Mouse (Mus musculus) myocyte (in vitro differentiated cells): Measurements from ENCODE around the gene Mctp1. TPM values are rescaled to one million over a fixed set of nuclear protein-coding genes. Genes with fewer than 3 reads are reported as not detected.

ENCODE experiments used
- H3K27me3 ChIP-seq: one replicate; pipeline ENCODE4 v1.6.1; 2011; ENCODE audit not compliant: control insufficient read depth, insufficient read depth, insufficient read length
- H3K36me3 ChIP-seq: one replicate; pipeline ENCODE4 v1.6.1; 2011; ENCODE audit not compliant: control insufficient read depth, insufficient read depth
- H3K4me2 ChIP-seq: one replicate; pipeline ENCODE4 v1.6.1; 2011; ENCODE audit warnings: low read depth, control low read depth
- H3K4me3 ChIP-seq: one replicate; pipeline ENCODE4 v1.5.1; 2011; ENCODE audit warnings: mild to moderate bottlenecking, control low read depth, moderate library complexity
- H3K79me2 ChIP-seq: one replicate; pipeline ENCODE4 v1.6.1; 2011; ENCODE audit not compliant: control insufficient read depth, insufficient read depth
- H3ac ChIP-seq: one replicate; pipeline ENCODE4 v1.6.1; 2011; ENCODE audit not compliant: control insufficient read depth, insufficient read length
- CEBPB ChIP-seq: IDR thresholded peaks from 2 replicates; pipeline ENCODE4 v1.6.1; 2011; ENCODE audit warnings: mild to moderate bottlenecking, moderate library complexity; ENCODE audit not compliant: poor library complexity, insufficient read depth, severe bottlenecking
- E2F4 ChIP-seq: IDR thresholded peaks from one replicate; pipeline ENCODE4 v1.6.1; 2011; ENCODE audit warnings: mild to moderate bottlenecking, control low read depth, moderate library complexity; ENCODE audit not compliant: insufficient read depth
- MAX ChIP-seq: IDR thresholded peaks from one replicate; pipeline ENCODE4 v1.6.1; 2011; ENCODE audit warnings: low read depth, mild to moderate bottlenecking, control low read depth
- MYOD1 ChIP-seq, 3 experiments: IDR thresholded peaks; one replicate each; pipeline ENCODE4 v1.6.1; 2011; ENCODE audit warnings: control low read depth in 2 of 3, low read depth in 2 of 3, mild to moderate bottlenecking in 2 of 3, moderate library complexity in 1 of 3; ENCODE audit not compliant: insufficient read length in 2 of 3, control insufficient read depth in 1 of 3
- MYOG ChIP-seq, 3 experiments: IDR thresholded peaks; one replicate each; pipeline ENCODE4 v1.6.1; 2011; ENCODE audit warnings: control low read depth in 2 of 3, low read depth in 2 of 3, mild to moderate bottlenecking in 2 of 3; ENCODE audit not compliant: insufficient read length in 2 of 3, control insufficient read depth in 1 of 3, insufficient read depth in 1 of 3
- POLR2A ChIP-seq: IDR thresholded peaks from one replicate; pipeline ENCODE4 v1.6.1; 2011; ENCODE audit warnings: low read depth, mild to moderate bottlenecking, control low read depth, moderate library complexity; ENCODE audit not compliant: insufficient read length
- POLR2AphosphoS2 ChIP-seq: IDR thresholded peaks from one replicate; pipeline ENCODE4 v1.6.1; 2011; ENCODE audit warnings: low read depth, control low read depth; ENCODE audit not compliant: insufficient read length
- REST ChIP-seq: IDR thresholded peaks from one replicate; pipeline ENCODE4 v1.6.1; 2011; ENCODE audit warnings: mild to moderate bottlenecking, control low read depth, moderate library complexity; ENCODE audit not compliant: insufficient read depth, insufficient read length
- SRF ChIP-seq: IDR thresholded peaks from one replicate; pipeline ENCODE4 v1.6.1; 2011; ENCODE audit warnings: low read depth; ENCODE audit not compliant: control insufficient read depth, insufficient read length
- TCF12 ChIP-seq: IDR thresholded peaks from one replicate; pipeline ENCODE4 v1.6.1; 2011; ENCODE audit warnings: mild to moderate bottlenecking, control low read depth; ENCODE audit not compliant: poor library complexity, insufficient read depth, severe bottlenecking
- TCF3 ChIP-seq: IDR thresholded peaks from one replicate; pipeline ENCODE4 v1.6.1; 2011; ENCODE audit warnings: low read depth, control low read depth; ENCODE audit not compliant: insufficient read length
- USF1 ChIP-seq: IDR thresholded peaks from one replicate; pipeline ENCODE4 v1.6.1; 2011; ENCODE audit warnings: low read depth, mild to moderate bottlenecking, control low read depth, moderate library complexity
- polyA plus RNA-seq: library from polyadenylated mRNA; unstranded; fragments of >200 nt; fragmentation: generic; extraction: Trizol; gene quantifications from one replicate; pipeline ENCODE4 v1.2.1, GENCODE M21; 2012; ENCODE audit warnings: missing spikeins

Mctp1 gene
- polyA plus RNA-seq, 1 experiment = 0.67 TPM

- no peaks in the 10 kb centered on the region for H3K79me2 ChIP-seq
- H3K27me3 ChIP-seq = no peaks in the 10 kb centered on the region
- no peak overlapping the region for H3K4me3 ChIP-seq
- no peak overlapping the region for H3K4me2 ChIP-seq
- no peak overlapping the region for H3ac ChIP-seq
- H3K36me3 ChIP-seq = no peaks in the 10 kb centered on the region
- TF ChIP-seq REST (no peak), TCF12 (no peak), E2F4 (no peak), USF1 (no peak), MAX (no peak), POLR2A (no peak), MYOG (IDR thresholded peaks at IDR 0.05; ENCODE audit: control insufficient read depth in 1 of 3, insufficient read depth in 1 of 3, insufficient read length in 2 of 3, low read depth in 2 of 3) (no peak), TCF3 (no peak), POLR2AphosphoS2 (no peak), SRF (no peak), MYOD1 (IDR thresholded peaks at IDR 0.05; ENCODE audit: control insufficient read depth in 1 of 3, insufficient read length in 2 of 3, low read depth in 2 of 3) (no peak), CEBPB (no peak)
These were observed 146.7 kb downstream of the Mctp1 start for GRCm38 (mm10) chr13:76530867-76531504.

GRCm38 (mm10) chr13:76547854-76548253, 163.5 kb downstream of the Mctp1 start:
- Histone ChIP-seq H3K36me3 (no peaks in the 10 kb centered on the region), H3K79me2 (no peaks in the 10 kb centered on the region), H3K4me3 (no peak overlapping the region), H3ac (no peak overlapping the region), H3K27me3 (no peaks in the 10 kb centered on the region), H3K4me2 (no peak overlapping the region)
- TF ChIP-seq POLR2AphosphoS2 (no peak), REST (no peak)

GRCm38 (mm10) chr13:76560918-76561317, 176.6 kb downstream of the Mctp1 start:
- Histone ChIP-seq H3K79me2 (no peaks in the 10 kb centered on the region), H3K36me3 (no peaks in the 10 kb centered on the region), H3K4me3 (no peak overlapping the region), H3K4me2 (no peak overlapping the region), H3K27me3 (no peaks in the 10 kb centered on the region), H3ac (no peak overlapping the region)
- TF ChIP-seq USF1 (no peak), CEBPB (no peak), TCF3 (no peak), E2F4 (no peak), REST (no peak), TCF12 (no peak), MYOG (IDR thresholded peaks at IDR 0.05; ENCODE audit: control insufficient read depth in 1 of 3, insufficient read depth in 1 of 3, insufficient read length in 2 of 3, low read depth in 2 of 3) (no peak), SRF (no peak), POLR2A (no peak), MAX (no peak), MYOD1 (IDR thresholded peaks at IDR 0.05; ENCODE audit: control insufficient read depth in 1 of 3, insufficient read length in 2 of 3, low read depth in 2 of 3) (no peak), POLR2AphosphoS2 (no peak)

GRCm38 (mm10) chr13:76561594-76561993, 177.3 kb downstream of the Mctp1 start:
- no peak overlapping the region for H3K4me3 ChIP-seq
- no peak overlapping the region for H3K4me2 ChIP-seq
- H3K27me3 ChIP-seq = no peaks in the 10 kb centered on the region
- H3K79me2 ChIP-seq = no peaks in the 10 kb centered on the region
- no peak overlapping the region for H3ac ChIP-seq
- TF ChIP-seq CEBPB (no peak), MYOG (IDR thresholded peaks at IDR 0.05; ENCODE audit: control insufficient read depth in 1 of 3, insufficient read depth in 1 of 3, insufficient read length in 2 of 3, low read depth in 2 of 3) (no peak), SRF (no peak), TCF12 (no peak)
- no peaks in the 10 kb centered on the region for H3K36me3 ChIP-seq

GRCm38 (mm10) chr13:76564061-76564460, 179.7 kb downstream of the Mctp1 start:
- H3K4me3 ChIP-seq = no peak overlapping the region
- H3K4me2 ChIP-seq = no peak overlapping the region
- H3K27me3 ChIP-seq = no peaks in the 10 kb centered on the region
- TF ChIP-seq POLR2A = no peak
- TF ChIP-seq MYOD1 (IDR thresholded peaks at IDR 0.05; ENCODE audit: control insufficient read depth in 1 of 3, insufficient read length in 2 of 3, low read depth in 2 of 3) = peak in 1 of 3 experiments; percentile 3
- TF ChIP-seq USF1 = no peak
- TF ChIP-seq MYOG (IDR thresholded peaks at IDR 0.05; ENCODE audit: control insufficient read depth in 1 of 3, insufficient read depth in 1 of 3, insufficient read length in 2 of 3, low read depth in 2 of 3) = peak in 1 of 3 experiments; percentile 21
- no peaks in the 10 kb centered on the region for H3K79me2 ChIP-seq
- H3ac ChIP-seq = no peak overlapping the region
- no peaks in the 10 kb centered on the region for H3K36me3 ChIP-seq
